In the genomic region with DNA sequence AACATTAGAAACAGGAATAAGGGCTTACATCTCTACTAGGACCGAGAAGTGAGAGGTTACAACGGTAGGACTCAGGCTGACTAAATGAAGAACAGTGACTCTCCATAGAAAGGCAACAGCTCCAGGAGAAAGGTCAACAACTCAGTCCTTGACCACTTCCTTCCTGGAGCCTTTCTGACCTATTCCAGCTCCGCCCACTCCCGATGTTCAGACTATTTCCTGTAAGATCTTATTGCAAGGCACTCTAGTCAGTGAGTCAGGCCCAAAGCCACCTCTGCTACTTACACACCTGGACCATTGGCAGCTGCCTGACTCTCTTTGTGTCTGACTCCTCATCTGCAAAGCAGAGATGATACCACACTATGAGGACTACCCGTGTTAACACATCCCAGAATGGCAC, we compare ENCODE assay signal across 24 mouse cellular contexts. TPM values are rescaled to one million over a fixed set of nuclear protein-coding genes. Genes with fewer than 3 reads are reported as not detected.
DNase-seq lines count a peak whose midpoint lies in the region; ATAC-seq and TF ChIP-seq lines count a peak whose summit lies in the region.
"Had no signal": no experiment of that assay in that cellular context is flagged by ENCODE, and none has a peak within 500 bp of the region (broad histone marks: within the 10 kb centered on the region; RNA-seq: fewer than 3 reads in every experiment).

No protein-coding gene starts in this region.

- no peak overlapping the region for H3K27ac ChIP-seq in kidney, adult 2 months (ENCODE audit: insufficient read depth, low read depth, low read length)
- no peak overlapping the region for H3K27ac ChIP-seq in kidney, embryonic 15.5 days
- H3K27ac ChIP-seq in gastrocnemius, adult 2 months, result no peak overlapping the region
- no peak overlapping the region for H3K27ac ChIP-seq in hindbrain, embryonic 13.5 days
- H3K27ac ChIP-seq: embryonic facial prominence, embryonic 15.5 days; forebrain, embryonic 13.5 days; heart, embryonic 15.5 days; hindbrain, embryonic 10.5 days; neural tube, embryonic 15.5 days had no signal

- H3K4me3 ChIP-seq in kidney, adult 2 months (ENCODE audit: insufficient read depth, low read depth, low read length), result no peak overlapping the region
- no peak overlapping the region for H3K4me3 ChIP-seq in kidney, embryonic 15.5 days (replicated peaks)
- H3K4me3 ChIP-seq in gastrocnemius, adult 2 months, result no peak overlapping the region
- no peak overlapping the region for H3K4me3 ChIP-seq in hindbrain, embryonic 13.5 days
- H3K4me3 ChIP-seq: embryonic facial prominence, embryonic 15.5 days; forebrain, embryonic 13.5 days; heart, embryonic 15.5 days; hindbrain, embryonic 10.5 days; neural tube, embryonic 15.5 days had no signal

- no peaks in the 10 kb centered on the region for H3K36me3 ChIP-seq in kidney, adult 2 months (ENCODE audit: control insufficient read depth, insufficient read depth, low read length)
- no peaks in the 10 kb centered on the region for H3K36me3 ChIP-seq in kidney, embryonic 15.5 days
- no peaks in the 10 kb centered on the region for H3K36me3 ChIP-seq in hindbrain, embryonic 13.5 days
- H3K36me3 ChIP-seq: embryonic facial prominence, embryonic 15.5 days; heart, embryonic 15.5 days; hindbrain, embryonic 10.5 days; neural tube, embryonic 15.5 days had no signal

- peak; percentile 21 for DNase-seq in kidney, adult 2 months
- peak; percentile 12 for DNase-seq in thymus, postnatal 14 days
- no peak for DNase-seq in thymus, postnatal 36 days
- peak; percentile 54 for DNase-seq in naive thymus-derived CD4-positive, alpha-beta T cell, adult 2 months (ENCODE audit: low read depth)
- DNase-seq in gastrocnemius, adult 2 months, result no peak
- DNase-seq: cerebellum, adult 18-20 months; heart, adult 11 months; liver, postnatal 0 days had no signal

- ATAC-seq in kidney, embryonic 15.5 days (replicated peaks; ENCODE audit: low FRiP score), result no peak
- ATAC-seq in activated CD4-positive, CD25-positive, alpha-beta regulatory T cell, adult 4 months, result peak; percentile 52
- no peak for ATAC-seq in hindbrain, embryonic 13.5 days (ENCODE audit: low FRiP score)
- ATAC-seq: forebrain, embryonic 13.5 days; intestine, embryonic 16.5 days; liver, postnatal 0 days had no signal

- H3K9me3 ChIP-seq in kidney, embryonic 15.5 days (replicated peaks), result no peaks in the 10 kb centered on the region
- H3K9me3 ChIP-seq in hindbrain, embryonic 13.5 days, result no peaks in the 10 kb centered on the region
- H3K9me3 ChIP-seq: embryonic facial prominence, embryonic 15.5 days; forebrain, embryonic 13.5 days; heart, embryonic 15.5 days; hindbrain, embryonic 10.5 days; neural tube, embryonic 15.5 days had no signal

- 72% methylated on average over 5 of the region's 5 CpGs for WGBS in kidney, adult 2 months
- 71% methylated on average over 5 of the region's 5 CpGs for WGBS in kidney, embryonic 15.5 days
- WGBS in hindbrain, embryonic 13.5 days, result 92% methylated on average over 5 of the region's 5 CpGs

- H3K27me3 ChIP-seq in kidney, adult 2 months (replicated peaks; ENCODE audit: control insufficient read depth, insufficient read depth, low read length), result no peaks in the 10 kb centered on the region
- no peaks in the 10 kb centered on the region for H3K27me3 ChIP-seq in kidney, embryonic 15.5 days
- no peaks in the 10 kb centered on the region for H3K27me3 ChIP-seq in hindbrain, embryonic 13.5 days
- H3K27me3 ChIP-seq: CH12.LX; embryonic facial prominence, embryonic 15.5 days; forebrain, embryonic 13.5 days; heart, embryonic 15.5 days; neural tube, embryonic 15.5 days had no signal

- intact Hi-C loops in gastrocnemius, adult 2 months (cut with DNase I), result no loop called here

- H3K4me1 ChIP-seq in kidney, adult 2 months (ENCODE audit: control insufficient read depth, insufficient read depth, low read length), result no peaks in the 10 kb centered on the region
- H3K4me1 ChIP-seq in kidney, embryonic 15.5 days, result no peaks in the 10 kb centered on the region
- H3K4me1 ChIP-seq in hindbrain, embryonic 13.5 days (replicated peaks), result no peaks in the 10 kb centered on the region
- H3K4me1 ChIP-seq: embryonic facial prominence, embryonic 15.5 days; forebrain, embryonic 13.5 days; hindbrain, embryonic 10.5 days; neural tube, embryonic 15.5 days had no signal

- TF ChIP-seq CTCF in kidney, adult 2 months (conservative IDR thresholded peaks at IDR 0.05; ENCODE audit: insufficient read depth, insufficient read length, low read depth, low read length), result no peak
- no peak for TF ChIP-seq CTCF in gastrocnemius, adult 2 months (IDR thresholded peaks at IDR 0.05)

- H3K9ac ChIP-seq in kidney, embryonic 15.5 days, result no peak overlapping the region
- no peak overlapping the region for H3K9ac ChIP-seq in hindbrain, embryonic 13.5 days
- H3K9ac ChIP-seq: embryonic facial prominence, embryonic 15.5 days; forebrain, embryonic 13.5 days; heart, embryonic 15.5 days; liver, postnatal 0 days; neural tube, embryonic 15.5 days had no signal

- no peak for TF ChIP-seq POLR2A in kidney, adult 2 months (IDR thresholded peaks at IDR 0.05; ENCODE audit: low read depth, low read length)

- H3K4me2 ChIP-seq in kidney, embryonic 15.5 days, result no peak overlapping the region
- no peak overlapping the region for H3K4me2 ChIP-seq in hindbrain, embryonic 13.5 days
- H3K4me2 ChIP-seq: embryonic facial prominence, embryonic 15.5 days; forebrain, embryonic 13.5 days; heart, embryonic 15.5 days; neural tube, embryonic 15.5 days had no signal

RNA-seq across cellular contexts. Expression of gene Gm47955, which starts 15.7 kb away (rescaled TPM):
- not detected in 2 replicates for polyA plus RNA-seq in kidney, adult 2 months (2012; rRNA removed)
- not detected in 2 replicates for polyA plus RNA-seq in kidney, embryonic 15.5 days (2015; fragmentation: Nextera tagmentation; extraction: Ambion mirVana)
- polyA plus RNA-seq in activated CD4-positive, CD25-positive, alpha-beta regulatory T cell, adult 4 months (2017; shearing (Covaris generic)), result not detected
- total RNA-seq in gastrocnemius, adult 2 months (2021), result not detected
- not detected in 2 replicates for polyA plus RNA-seq in hindbrain, embryonic 13.5 days (2015; fragmentation: Nextera tagmentation; extraction: Ambion mirVana)
- total RNA-seq: CH12.LX; gastrocnemius, adult 18-20 months; megakaryocyte-erythroid progenitor cell, adult 5-6 weeks; monocyte, adult 5-6 weeks had no signal
- polyA plus RNA-seq: cortical plate, adult 2 months; forebrain, embryonic 13.5 days; heart, embryonic 15.5 days; hindbrain, embryonic 10.5 days; intestine, embryonic 16.5 days; limb, embryonic 14.5 days; liver, postnatal 0 days; neural tube, embryonic 15.5 days; stomach, embryonic 16.5 days had no signal

RNA-seq across cellular contexts. Expression of gene Gm7544, which starts 19.9 kb away (rescaled TPM):
- not detected in 2 replicates for polyA plus RNA-seq in kidney, adult 2 months (2012; rRNA removed)
- polyA plus RNA-seq in kidney, embryonic 15.5 days (2015; fragmentation: Nextera tagmentation; extraction: Ambion mirVana), result not detected in 2 replicates
- polyA plus RNA-seq in activated CD4-positive, CD25-positive, alpha-beta regulatory T cell, adult 4 months (2017; shearing (Covaris generic)), result not detected
- not detected for total RNA-seq in gastrocnemius, adult 2 months (2021)
- polyA plus RNA-seq in hindbrain, embryonic 13.5 days (2015; fragmentation: Nextera tagmentation; extraction: Ambion mirVana), result not detected in 2 replicates
- total RNA-seq: CH12.LX; gastrocnemius, adult 18-20 months; megakaryocyte-erythroid progenitor cell, adult 5-6 weeks; monocyte, adult 5-6 weeks had no signal
- polyA plus RNA-seq: cortical plate, adult 2 months; forebrain, embryonic 13.5 days; heart, embryonic 15.5 days; hindbrain, embryonic 10.5 days; intestine, embryonic 16.5 days; limb, embryonic 14.5 days; liver, postnatal 0 days; neural tube, embryonic 15.5 days; stomach, embryonic 16.5 days had no signal

RNA-seq across cellular contexts. Expression of gene Gm47959, which starts 24.6 kb away (rescaled TPM):
- polyA plus RNA-seq in kidney, adult 2 months (2012; rRNA removed), result not detected in 2 replicates
- not detected in 2 replicates for polyA plus RNA-seq in kidney, embryonic 15.5 days (2015; fragmentation: Nextera tagmentation; extraction: Ambion mirVana)
- not detected for polyA plus RNA-seq in activated CD4-positive, CD25-positive, alpha-beta regulatory T cell, adult 4 months (2017; shearing (Covaris generic))
- total RNA-seq in gastrocnemius, adult 2 months (2021), result not detected
- polyA plus RNA-seq in hindbrain, embryonic 13.5 days (2015; fragmentation: Nextera tagmentation; extraction: Ambion mirVana), result not detected in 2 replicates
- total RNA-seq: CH12.LX; gastrocnemius, adult 18-20 months; megakaryocyte-erythroid progenitor cell, adult 5-6 weeks; monocyte, adult 5-6 weeks had no signal
- polyA plus RNA-seq: cortical plate, adult 2 months; forebrain, embryonic 13.5 days; heart, embryonic 15.5 days; hindbrain, embryonic 10.5 days; intestine, embryonic 16.5 days; limb, embryonic 14.5 days; liver, postnatal 0 days; neural tube, embryonic 15.5 days; stomach, embryonic 16.5 days had no signal

RNA-seq across cellular contexts. Expression of gene A030003K21Rik, which starts 32.6 kb away (rescaled TPM):
- not detected in 2 replicates for polyA plus RNA-seq in kidney, adult 2 months (2012; rRNA removed)
- polyA plus RNA-seq in kidney, embryonic 15.5 days (2015; fragmentation: Nextera tagmentation; extraction: Ambion mirVana), result not detected in 2 replicates
- not detected for polyA plus RNA-seq in activated CD4-positive, CD25-positive, alpha-beta regulatory T cell, adult 4 months (2017; shearing (Covaris generic))
- not detected for total RNA-seq in gastrocnemius, adult 2 months (2021)
- not detected in 2 replicates for polyA plus RNA-seq in hindbrain, embryonic 13.5 days (2015; fragmentation: Nextera tagmentation; extraction: Ambion mirVana)
- total RNA-seq: CH12.LX; gastrocnemius, adult 18-20 months; megakaryocyte-erythroid progenitor cell, adult 5-6 weeks; monocyte, adult 5-6 weeks had no signal
- polyA plus RNA-seq: cortical plate, adult 2 months; forebrain, embryonic 13.5 days; heart, embryonic 15.5 days; hindbrain, embryonic 10.5 days; intestine, embryonic 16.5 days; liver, postnatal 0 days; neural tube, embryonic 15.5 days; stomach, embryonic 16.5 days had no signal

RNA-seq across cellular contexts. Expression of gene Gm6217, which starts 44.6 kb away (rescaled TPM):
- polyA plus RNA-seq in kidney, adult 2 months (2012; rRNA removed), result not detected in 2 replicates
- not detected in 2 replicates for polyA plus RNA-seq in kidney, embryonic 15.5 days (2015; fragmentation: Nextera tagmentation; extraction: Ambion mirVana)
- polyA plus RNA-seq in activated CD4-positive, CD25-positive, alpha-beta regulatory T cell, adult 4 months (2017; shearing (Covaris generic)), result not detected
- not detected for total RNA-seq in gastrocnemius, adult 2 months (2021)
- polyA plus RNA-seq in hindbrain, embryonic 13.5 days (2015; fragmentation: Nextera tagmentation; extraction: Ambion mirVana), result not detected in 2 replicates
- total RNA-seq: CH12.LX; gastrocnemius, adult 18-20 months; megakaryocyte-erythroid progenitor cell, adult 5-6 weeks; monocyte, adult 5-6 weeks had no signal
- polyA plus RNA-seq: cortical plate, adult 2 months; forebrain, embryonic 13.5 days; heart, embryonic 15.5 days; hindbrain, embryonic 10.5 days; intestine, embryonic 16.5 days; liver, postnatal 0 days; neural tube, embryonic 15.5 days; stomach, embryonic 16.5 days had no signal

Comparison
In these comparisons a context has a peak if more than half of its experiments do, and no peak if none do; other contexts are left out.
1. DNase-seq: peak in kidney, adult 2 months (single experiment), thymus, postnatal 14 days (single experiment) and naive thymus-derived CD4-positive, alpha-beta T cell, adult 2 months (single experiment); none in thymus, postnatal 36 days (0 of 2) and gastrocnemius, adult 2 months (single experiment).